Mouse (Mus musculus) heart, embryonic 14.5 days (tissue): ENCODE data around the gene Cngb1. TPM values are rescaled to one million over a fixed set of nuclear protein-coding genes. Genes with fewer than 3 reads are reported as not detected.

Experiments used
- ATAC-seq: fragments of 200-750 bp; cut with Nextera tagmentation; 2 replicates; pipeline ENCODE4 v1.8.0; 2017; ENCODE audit warnings: low read depth, moderate TSS enrichment; ENCODE audit not compliant: insufficient number of reproducible peaks, insufficient read depth, low FRiP score
- H3K27ac ChIP-seq, 2 experiments: fragments of 200-500 bp in 1 of 2; fragments of 300-500 bp in 1 of 2; sonication (generic) in 1 of 2; replicated peaks in 1 of 2; 2 replicates each; pipeline ENCODE4 v1.5.1; 2012 to 2014; ENCODE audit warnings: low read depth in 2 of 2, low read length in 2 of 2, control low read depth in 1 of 2, mild to moderate bottlenecking in 1 of 2, mixed read lengths in 1 of 2; ENCODE audit not compliant: control insufficient read depth in 1 of 2, insufficient read depth in 1 of 2
- H3K27me3 ChIP-seq: fragments of 300-500 bp; sonication (generic); 2 replicates; pipeline ENCODE4 v1.6.1; 2014; ENCODE audit warnings: mild to moderate bottlenecking, low read length, control low read depth; ENCODE audit not compliant: control insufficient read depth, insufficient read depth
- H3K36me3 ChIP-seq: fragments of 300-500 bp; sonication (generic); 2 replicates; pipeline ENCODE4 v1.6.1; 2014; ENCODE audit warnings: mild to moderate bottlenecking, control low read depth, low read length, mixed read lengths; ENCODE audit not compliant: control insufficient read depth, insufficient read depth
- H3K4me1 ChIP-seq, 2 experiments: fragments of 200-500 bp in 1 of 2; fragments of 300-500 bp in 1 of 2; sonication (generic) in 1 of 2; 2 replicates each; pipeline ENCODE4 v1.6.1; 2012 to 2014; ENCODE audit warnings: low read length in 2 of 2, control low read depth in 1 of 2, mixed read lengths in 1 of 2; ENCODE audit not compliant: control insufficient read depth in 2 of 2, insufficient read depth in 2 of 2
- H3K4me2 ChIP-seq: fragments of 300-500 bp; sonication (generic); 2 replicates; pipeline ENCODE4 v1.6.1; 2014; ENCODE audit warnings: mild to moderate bottlenecking, low read length
- H3K4me3 ChIP-seq, 2 experiments: fragments of 200-500 bp in 1 of 2; fragments of 300-500 bp in 1 of 2; sonication (generic) in 1 of 2; 2 replicates each; pipeline ENCODE4 v1.5.1; 2012 to 2014; ENCODE audit warnings: low read length in 2 of 2, mild to moderate bottlenecking in 2 of 2, control low read depth in 1 of 2, low read depth in 1 of 2, moderate library complexity in 1 of 2; ENCODE audit not compliant: control insufficient read depth in 1 of 2, insufficient read depth in 1 of 2
- H3K9ac ChIP-seq: fragments of 300-500 bp; sonication (generic); 2 replicates; pipeline ENCODE4 v1.6.1; 2014; ENCODE audit warnings: mild to moderate bottlenecking, low read length
- H3K9me3 ChIP-seq: fragments of 300-500 bp; sonication (generic); 2 replicates; pipeline ENCODE4 v1.6.1; 2016; ENCODE audit warnings: low read length, control low read depth; ENCODE audit not compliant: control insufficient read depth
- WGBS: fragments of 180-500 bp; shearing (Covaris S2); extraction: QIAGEN DNeasy Blood & Tissue Kit; methylation state at CpG from one replicate; pipeline ENCODE4 v1.1.7; 2014; 5-methylcytosine and 5-hydroxymethylcytosine counted together
- polyA plus RNA-seq: library from polyadenylated mRNA; unstranded; fragments of >200 nt; fragmentation: Nextera tagmentation; extraction: Ambion mirVana; gene quantifications from 2 replicates; pipeline ENCODE4 v1.2.1, GENCODE M21; 2014

The Cngb1 gene
- polyA plus RNA-seq, 1 experiment from 2014 or later: 1.00 TPM

DNA sequence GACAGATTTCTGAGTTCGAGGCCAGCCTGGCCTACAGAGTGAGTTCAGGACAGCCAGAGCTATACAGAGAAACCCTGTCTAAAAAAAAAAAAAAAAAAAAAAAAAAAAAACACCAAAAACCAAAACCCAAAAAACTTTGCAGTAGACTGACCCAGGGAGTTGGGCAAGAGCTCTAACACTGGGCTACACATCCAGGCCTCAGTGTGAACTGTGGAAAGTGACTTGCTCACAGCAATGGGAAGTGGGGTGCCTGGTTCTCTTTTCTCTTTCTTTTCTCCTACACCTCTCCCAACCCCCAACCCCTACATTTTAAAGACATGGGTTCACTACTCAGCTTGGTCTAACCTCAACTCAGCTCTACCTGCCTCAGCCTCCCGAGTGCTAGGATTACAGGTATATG is 44.2 kb downstream of the Cngb1 start:
- Histone ChIP-seq H3K4me1 (no peaks in the 10 kb centered on the region), H3K27me3 (no peaks in the 10 kb centered on the region), H3K36me3 (no peaks in the 10 kb centered on the region), H3K9me3 (no peaks in the 10 kb centered on the region), H3K4me3 (no peak overlapping the region), H3K9ac (no peak overlapping the region), H3K4me2 (no peak overlapping the region), H3K27ac (no peak overlapping the region)
- no peak for ATAC-seq
- WGBS: 88% methylated on average over 2 of the region's 2 CpGs

DNA sequence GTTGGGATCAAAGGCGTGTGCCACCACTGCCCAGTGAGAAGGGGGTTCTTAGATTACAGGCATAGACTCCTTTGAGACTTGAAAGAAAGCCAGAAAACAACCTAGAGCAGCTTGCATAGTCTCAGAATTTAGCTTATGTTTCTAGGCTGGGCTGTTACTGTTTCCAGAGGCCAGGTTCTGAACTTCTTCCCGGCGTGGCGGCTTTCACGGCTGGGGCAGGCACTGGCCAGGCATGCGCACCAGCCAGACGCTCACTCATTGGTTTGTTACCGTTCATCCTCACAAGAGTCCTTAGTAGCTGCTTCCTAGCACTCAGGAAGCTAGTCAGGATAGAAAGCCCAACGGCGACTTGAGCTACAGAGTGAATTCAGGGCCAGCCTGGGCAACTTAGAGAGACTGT is 50.8 kb downstream of the Cngb1 start:
- no peaks in the 10 kb centered on the region for H3K27me3 ChIP-seq
- no peaks in the 10 kb centered on the region for H3K9me3 ChIP-seq
- H3K4me1 ChIP-seq: 0 out of 4 replicates have a peak, but pooled peaks cover 0 to 2% of the 10 kb centered on the region in 2 experiments
- no peak overlapping the region for H3K9ac ChIP-seq
- no peak for ATAC-seq
- H3K4me3 ChIP-seq: no peak overlapping the region
- no peak overlapping the region for H3K4me2 ChIP-seq
- no peaks in the 10 kb centered on the region for H3K36me3 ChIP-seq
- WGBS: 82% methylated on average over 10 of the region's 10 CpGs
- H3K27ac ChIP-seq: no peak overlapping the region

DNA sequence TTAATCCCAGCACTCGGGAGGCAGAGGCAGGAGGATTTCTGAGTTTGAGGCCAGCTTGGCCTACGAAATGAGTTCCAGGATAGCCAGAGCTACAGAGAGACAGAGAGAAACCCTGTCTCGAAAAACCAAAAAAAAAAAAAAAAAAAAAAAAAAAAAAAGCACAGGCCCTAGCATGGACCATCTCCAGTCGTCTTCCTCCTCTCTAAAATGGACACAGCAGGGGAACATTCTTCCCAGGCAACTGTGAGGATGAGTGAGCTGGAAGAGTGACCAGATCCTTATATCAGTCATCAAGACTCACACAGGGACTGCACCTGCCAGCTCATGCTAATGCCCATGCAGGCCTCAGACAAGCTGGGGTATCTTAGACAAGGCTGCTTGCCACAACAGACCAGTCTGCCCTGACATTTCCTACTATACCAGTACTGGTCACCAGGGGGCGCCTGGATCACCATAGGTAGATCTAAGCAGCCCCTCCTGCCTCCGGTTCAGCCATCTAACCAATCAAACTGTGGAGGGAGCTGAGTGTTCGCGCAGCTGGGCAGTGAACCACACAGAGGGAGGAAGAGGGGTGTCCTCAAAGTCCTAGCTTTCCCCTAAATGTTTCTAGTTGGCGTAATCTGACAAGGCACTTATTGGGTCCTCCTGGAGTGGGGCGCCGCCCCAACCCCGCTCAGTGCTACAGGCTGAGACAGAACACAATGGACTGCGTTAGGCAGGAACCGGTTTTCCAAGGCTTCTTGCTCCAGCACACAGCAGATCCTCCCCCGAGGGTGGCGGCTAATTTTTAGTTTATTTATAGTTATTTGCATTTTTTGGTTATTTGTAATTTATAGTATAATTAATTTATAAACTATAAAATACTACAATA is 51.6 kb downstream of the Cngb1 start:
- Histone ChIP-seq H3K27ac (0 out of 4 replicates have a peak overlapping the region, but pooled peaks of 1 of the 2 experiments have one; percentile 12), H3K4me3 (peak overlapping the region; percentile 34 to 44)
- 20% methylated on average over 16 of the region's 16 CpGs for WGBS

DNA sequence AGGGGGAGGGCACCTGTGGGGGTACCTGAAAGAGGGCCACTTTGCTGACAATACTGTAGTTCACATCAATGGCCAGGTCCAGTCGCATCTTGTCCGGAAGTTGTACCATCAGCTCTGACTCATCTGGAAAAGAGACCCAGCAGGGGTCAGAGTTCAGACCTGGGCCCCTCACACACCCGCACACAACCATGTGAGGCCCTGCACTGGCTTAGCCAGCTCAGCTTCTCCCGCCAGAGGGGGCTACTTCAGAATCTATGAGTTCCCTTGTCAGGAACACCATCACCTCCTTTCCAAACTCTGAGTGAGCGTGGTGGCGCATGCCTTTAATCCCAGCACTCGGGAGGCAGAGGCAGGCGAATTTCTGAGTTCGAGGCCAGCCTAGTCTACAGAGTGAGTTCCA is 54.3 kb downstream of the Cngb1 start:
- Histone ChIP-seq H3K4me1 (0 out of 4 replicates have a peak, but pooled peaks cover 0 to 2% of the 10 kb centered on the region in 2 experiments), H3K9me3 (no peaks in the 10 kb centered on the region), H3K27me3 (no peaks in the 10 kb centered on the region), H3K36me3 (no peaks in the 10 kb centered on the region), H3K4me2 (no peak overlapping the region), H3K9ac (no peak overlapping the region), H3K4me3 (no peak overlapping the region), H3K27ac (no peak overlapping the region)
- no peak for ATAC-seq
- WGBS: 70% methylated on average over 9 of the region's 9 CpGs

More for the DNA sequence above, 51.6 kb downstream of the Cngb1 start:
- H3K4me2 ChIP-seq: peak overlapping the region; percentile 72
- no peaks in the 10 kb centered on the region for H3K9me3 ChIP-seq
- H3K36me3 ChIP-seq: no peaks in the 10 kb centered on the region
- peak overlapping the region; percentile 52 for H3K9ac ChIP-seq
- ATAC-seq: peak; percentile 80
- H3K27me3 ChIP-seq: no peaks in the 10 kb centered on the region
- 0 out of 4 replicates have a peak, but pooled peaks cover 0 to 2% of the 10 kb centered on the region in 2 experiments for H3K4me1 ChIP-seq

DNA sequence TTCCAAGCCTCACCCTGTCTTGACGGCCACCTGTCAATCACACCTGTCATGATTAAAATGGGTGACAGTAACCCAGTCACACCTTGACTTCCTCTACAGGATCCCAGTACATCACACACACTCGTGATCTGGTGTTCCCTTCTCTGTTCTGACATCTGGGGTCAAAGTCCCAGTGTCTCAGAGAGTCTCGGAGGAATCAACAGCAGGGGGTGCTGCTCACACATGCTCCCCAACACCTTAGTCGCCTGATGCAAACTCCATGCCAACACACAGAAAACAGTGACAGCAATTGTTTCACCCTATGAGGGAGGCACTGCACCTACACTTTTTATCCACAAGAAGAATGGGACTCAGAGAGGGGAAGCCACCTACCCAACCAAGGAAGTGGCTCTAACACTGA is 56.5 kb downstream of the Cngb1 start:
- peaks cover 6 to 8% of the 10 kb centered on the region in 2 experiments for H3K4me1 ChIP-seq
- no peak overlapping the region for H3K4me2 ChIP-seq
- no peaks in the 10 kb centered on the region for H3K9me3 ChIP-seq
- no peaks in the 10 kb centered on the region for H3K27me3 ChIP-seq
- H3K9ac ChIP-seq: no peak overlapping the region
- H3K27ac ChIP-seq: no peak overlapping the region
- no peak for ATAC-seq
- 49% methylated on average over 4 of the region's 4 CpGs for WGBS
- H3K4me3 ChIP-seq: no peak overlapping the region
- no peaks in the 10 kb centered on the region for H3K36me3 ChIP-seq

DNA sequence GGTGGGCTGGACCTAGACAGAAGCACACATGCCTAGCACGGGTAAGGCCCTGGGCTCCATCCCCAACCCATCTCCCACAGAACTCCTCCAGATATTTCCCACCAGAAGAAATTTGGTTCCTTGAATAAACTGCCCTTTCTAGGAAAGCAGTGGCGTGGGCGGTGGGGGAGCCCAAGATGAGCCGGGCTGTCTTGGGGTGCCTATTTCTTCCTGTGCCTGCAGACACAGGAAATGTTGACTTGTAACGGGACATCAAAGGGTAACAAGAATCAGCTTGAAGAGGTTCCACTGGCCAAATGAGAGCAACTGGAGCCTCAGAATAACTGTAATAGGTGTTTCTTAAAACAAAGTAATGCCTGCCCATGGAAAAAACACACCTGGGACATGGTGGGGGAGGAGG is 59.1 kb downstream of the Cngb1 start:
- no peak for ATAC-seq
- no peak overlapping the region for H3K4me2 ChIP-seq
- H3K27ac ChIP-seq: no peak overlapping the region
- H3K4me3 ChIP-seq: no peak overlapping the region
- peaks cover 11 to 13% of the 10 kb centered on the region in 2 experiments for H3K4me1 ChIP-seq
- H3K9me3 ChIP-seq: no peaks in the 10 kb centered on the region
- 67% methylated on average over 5 of the region's 5 CpGs for WGBS
- no peaks in the 10 kb centered on the region for H3K36me3 ChIP-seq
- H3K9ac ChIP-seq: no peak overlapping the region
- H3K27me3 ChIP-seq: no peaks in the 10 kb centered on the region

DNA sequence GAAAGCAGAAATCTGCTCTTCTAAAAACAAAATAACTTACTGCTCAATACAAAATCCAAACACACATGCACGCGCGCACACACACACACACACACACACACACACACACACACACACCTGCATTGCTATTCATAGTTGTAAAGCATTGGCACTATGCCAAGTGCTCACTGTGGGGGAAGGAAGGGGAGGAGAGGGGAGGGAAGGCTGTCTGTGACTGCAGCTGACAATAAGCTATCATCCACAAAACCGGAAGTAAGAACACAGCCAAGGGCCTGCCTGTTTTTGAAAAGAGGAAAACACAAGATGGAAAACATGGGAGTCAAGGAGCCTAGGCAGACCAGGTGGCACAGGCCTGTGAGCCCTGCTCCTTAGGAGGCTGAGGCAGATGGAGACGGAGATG is 61.2 kb downstream of the Cngb1 start:
- Histone ChIP-seq H3K27me3 (no peaks in the 10 kb centered on the region), H3K9me3 (no peaks in the 10 kb centered on the region), H3K36me3 (no peaks in the 10 kb centered on the region), H3K9ac (no peak overlapping the region), H3K4me2 (no peak overlapping the region), H3K4me1 (peaks cover 11 to 13% of the 10 kb centered on the region in 2 experiments), H3K4me3 (no peak overlapping the region), H3K27ac (peak overlapping the region; percentile 42 to 50; a peak in 2 of 4 replicates)
- WGBS: 46% methylated on average over 5 of the region's 5 CpGs
- ATAC-seq: peak; percentile 45; the same call in 1 of the 2 replicates
